Mouse (Mus musculus): ENCODE measurements around the gene Fam3b. TPM values are rescaled to one million over a fixed set of nuclear protein-coding genes. Genes with fewer than 3 reads are reported as not detected.

The Fam3b gene
- polyA plus RNA-seq, 1 experiment from 2014 or later: 50.6 TPM

GRCm38 (mm10) chr16:97492369-97492768 lies 22.2 kb downstream of the Fam3b start:
- Histone ChIP-seq H3K4me3 (ENCODE audit: low read depth, low read length) (no peak overlapping the region), H3K4me1 (replicated peaks; ENCODE audit: control insufficient read depth, insufficient read depth) (no peaks in the 10 kb centered on the region), H3K4me2 (replicated peaks; ENCODE audit: low read depth) (no peak overlapping the region), H3K27me3 (ENCODE audit: control insufficient read depth, insufficient read depth, low read length) (no peaks in the 10 kb centered on the region), H3K27ac (replicated peaks) (no peak overlapping the region), H3K9ac (ENCODE audit: low read length) (no peak overlapping the region), H3K9me3 (ENCODE audit: control insufficient read depth, low read length) (no peaks in the 10 kb centered on the region), H3K36me3 (ENCODE audit: control insufficient read depth, insufficient read depth, low read length) (no peaks in the 10 kb centered on the region)
- no peak for TF ChIP-seq EP300 (optimal IDR thresholded peaks at IDR 0.05)
- no peak for TF ChIP-seq CTCF (IDR thresholded peaks at IDR 0.05; ENCODE audit: low read depth)
- WGBS: 72% methylated on average over 1 of the region's 1 CpGs
- DNase-seq (ENCODE audit: low spot score) (peak; percentile 48), ATAC-seq (ENCODE audit: low FRiP score, low TSS enrichment) (peak; percentile 74; the same call in 1 of the 2 replicates)

GRCm38 (mm10) chr16:97478655-97479054 lies 36.0 kb downstream of the Fam3b start:
- ATAC-seq (ENCODE audit: low FRiP score, low TSS enrichment) (no peak), DNase-seq (ENCODE audit: low spot score) (no peak)
- H3K36me3 ChIP-seq (ENCODE audit: control insufficient read depth, insufficient read depth, low read length): no peaks in the 10 kb centered on the region
- H3K9me3 ChIP-seq (ENCODE audit: control insufficient read depth, low read length): no peaks in the 10 kb centered on the region
- no peak for TF ChIP-seq CTCF (IDR thresholded peaks at IDR 0.05; ENCODE audit: low read depth)
- TF ChIP-seq EP300 (optimal IDR thresholded peaks at IDR 0.05): no peak
- no peaks in the 10 kb centered on the region for H3K4me1 ChIP-seq (replicated peaks; ENCODE audit: control insufficient read depth, insufficient read depth)
- H3K27me3 ChIP-seq (ENCODE audit: control insufficient read depth, insufficient read depth, low read length): 0 out of 2 replicates have a peak, but pooled peaks cover 2% of the 10 kb centered on the region
- H3K27ac ChIP-seq (replicated peaks): no peak overlapping the region
- 71% methylated on average over 2 of the region's 2 CpGs for WGBS
- no peak overlapping the region for H3K9ac ChIP-seq (ENCODE audit: low read length)
- no peak overlapping the region for H3K4me3 ChIP-seq (ENCODE audit: low read depth, low read length)
- H3K4me2 ChIP-seq (replicated peaks; ENCODE audit: low read depth): no peak overlapping the region

GRCm38 (mm10) chr16:97476524-97476923 lies 38.1 kb downstream of the Fam3b start:
- no peaks in the 10 kb centered on the region for H3K36me3 ChIP-seq (ENCODE audit: control insufficient read depth, insufficient read depth, low read length)
- DNase-seq (ENCODE audit: low spot score): no peak
- H3K27ac ChIP-seq (replicated peaks): no peak overlapping the region; the same call in 1 of the 2 replicates
- no peaks in the 10 kb centered on the region for H3K27me3 ChIP-seq (ENCODE audit: control insufficient read depth, insufficient read depth, low read length)
- no peak overlapping the region for H3K9ac ChIP-seq (ENCODE audit: low read length)
- H3K4me2 ChIP-seq (replicated peaks; ENCODE audit: low read depth): no peak overlapping the region
- TF ChIP-seq EP300 (optimal IDR thresholded peaks at IDR 0.05) (no peak), CTCF (IDR thresholded peaks at IDR 0.05; ENCODE audit: low read depth) (no peak)
- no peak overlapping the region for H3K4me3 ChIP-seq (ENCODE audit: low read depth, low read length)
- ATAC-seq (ENCODE audit: low FRiP score, low TSS enrichment): peak; percentile 50; the same call in 1 of the 2 replicates
- H3K9me3 ChIP-seq (ENCODE audit: control insufficient read depth, low read length): no peaks in the 10 kb centered on the region
- WGBS: 69% methylated on average over 1 of the region's 1 CpGs
- no peaks in the 10 kb centered on the region for H3K4me1 ChIP-seq (replicated peaks; ENCODE audit: control insufficient read depth, insufficient read depth)

GRCm38 (mm10) chr16:97475581-97475980 lies 39.0 kb downstream of the Fam3b start:
- Histone ChIP-seq H3K9ac (ENCODE audit: low read length) (no peak overlapping the region), H3K9me3 (ENCODE audit: control insufficient read depth, low read length) (no peaks in the 10 kb centered on the region), H3K27ac (replicated peaks) (no peak overlapping the region), H3K27me3 (ENCODE audit: control insufficient read depth, insufficient read depth, low read length) (no peaks in the 10 kb centered on the region), H3K36me3 (ENCODE audit: control insufficient read depth, insufficient read depth, low read length) (no peaks in the 10 kb centered on the region), H3K4me3 (ENCODE audit: low read depth, low read length) (no peak overlapping the region), H3K4me1 (replicated peaks; ENCODE audit: control insufficient read depth, insufficient read depth) (no peaks in the 10 kb centered on the region), H3K4me2 (replicated peaks; ENCODE audit: low read depth) (no peak overlapping the region)
- no peak for TF ChIP-seq CTCF (IDR thresholded peaks at IDR 0.05; ENCODE audit: low read depth)
- no peak for TF ChIP-seq EP300 (optimal IDR thresholded peaks at IDR 0.05)
- DNase-seq (ENCODE audit: low spot score) (no peak), ATAC-seq (ENCODE audit: low FRiP score, low TSS enrichment) (peak; percentile 45)
- WGBS: 73% methylated on average over 3 of the region's 3 CpGs

GRCm38 (mm10) chr16:97474671-97475070 lies 39.9 kb downstream of the Fam3b start:
- ATAC-seq (ENCODE audit: low FRiP score, low TSS enrichment) (no peak), DNase-seq (ENCODE audit: low spot score) (no peak)
- Histone ChIP-seq H3K4me2 (replicated peaks; ENCODE audit: low read depth) (no peak overlapping the region), H3K36me3 (ENCODE audit: control insufficient read depth, insufficient read depth, low read length) (no peaks in the 10 kb centered on the region), H3K9ac (ENCODE audit: low read length) (no peak overlapping the region), H3K9me3 (ENCODE audit: control insufficient read depth, low read length) (no peaks in the 10 kb centered on the region), H3K27ac (replicated peaks) (no peak overlapping the region), H3K4me1 (replicated peaks; ENCODE audit: control insufficient read depth, insufficient read depth) (no peaks in the 10 kb centered on the region), H3K4me3 (ENCODE audit: low read depth, low read length) (no peak overlapping the region), H3K27me3 (ENCODE audit: control insufficient read depth, insufficient read depth, low read length) (no peaks in the 10 kb centered on the region)
- no peak for TF ChIP-seq CTCF (IDR thresholded peaks at IDR 0.05; ENCODE audit: low read depth)
- TF ChIP-seq EP300 (optimal IDR thresholded peaks at IDR 0.05): no peak
- 80% methylated on average over 2 of the region's 2 CpGs for WGBS

GRCm38 (mm10) chr16:97467993-97468791 lies 46.4 kb downstream of the Fam3b start:
- no peak overlapping the region for H3K9ac ChIP-seq (ENCODE audit: low read length)
- no peaks in the 10 kb centered on the region for H3K4me1 ChIP-seq (replicated peaks; ENCODE audit: control insufficient read depth, insufficient read depth)
- no peak overlapping the region for H3K4me3 ChIP-seq (ENCODE audit: low read depth, low read length)
- no peaks in the 10 kb centered on the region for H3K9me3 ChIP-seq (ENCODE audit: control insufficient read depth, low read length)
- DNase-seq (ENCODE audit: low spot score) (no peak), ATAC-seq (ENCODE audit: low FRiP score, low TSS enrichment) (peak; percentile 75)
- H3K27ac ChIP-seq (replicated peaks): 0 out of 2 replicates have a peak overlapping the region, but pooled peaks have one; percentile 40
- WGBS: 65% methylated on average over 4 of the region's 4 CpGs
- no peaks in the 10 kb centered on the region for H3K36me3 ChIP-seq (ENCODE audit: control insufficient read depth, insufficient read depth, low read length)
- no peaks in the 10 kb centered on the region for H3K27me3 ChIP-seq (ENCODE audit: control insufficient read depth, insufficient read depth, low read length)
- no peak for TF ChIP-seq EP300 (optimal IDR thresholded peaks at IDR 0.05)
- TF ChIP-seq CTCF (IDR thresholded peaks at IDR 0.05; ENCODE audit: low read depth): no peak
- no peak overlapping the region for H3K4me2 ChIP-seq (replicated peaks; ENCODE audit: low read depth)
